Mouse (Mus musculus) intestine, postnatal 0 days (tissue): ENCODE measurements around the gene Ppp1r12b. TPM values are rescaled to one million over a fixed set of nuclear protein-coding genes. Genes with fewer than 3 reads are reported as not detected.

Source experiments
- ATAC-seq: fragments of 200-750 bp; cut with Nextera tagmentation; 2 replicates; pipeline ENCODE4 v1.8.0; 2017; ENCODE audit warnings: mild to moderate bottlenecking, moderate TSS enrichment, moderate library complexity
- H3K27ac ChIP-seq: fragments of 300-500 bp; sonication (generic); 2 replicates; pipeline ENCODE4 v1.5.1; 2014; ENCODE audit warnings: mild to moderate bottlenecking, low read depth, low read length, moderate library complexity
- H3K27me3 ChIP-seq: fragments of 300-500 bp; sonication (generic); replicated peaks from 2 replicates; pipeline ENCODE4 v1.6.1; 2014; ENCODE audit warnings: low read length, mixed read lengths; ENCODE audit not compliant: control insufficient read depth, insufficient read depth
- H3K36me3 ChIP-seq: fragments of 300-500 bp; sonication (generic); 2 replicates; pipeline ENCODE4 v1.6.1; 2014; ENCODE audit warnings: mild to moderate bottlenecking, moderate library complexity; ENCODE audit not compliant: control insufficient read depth, insufficient read depth
- H3K4me1 ChIP-seq: fragments of 300-500 bp; sonication (generic); replicated peaks from 2 replicates; pipeline ENCODE4 v1.6.1; 2014; ENCODE audit warnings: antibody characterized with exemption, low read length, mixed read lengths; ENCODE audit not compliant: control insufficient read depth, insufficient read depth
- H3K4me2 ChIP-seq: fragments of 300-500 bp; sonication (generic); replicated peaks from 2 replicates; pipeline ENCODE4 v1.6.1; 2014; ENCODE audit warnings: low read depth, mild to moderate bottlenecking, moderate library complexity
- H3K4me3 ChIP-seq: fragments of 300-500 bp; sonication (generic); 2 replicates; pipeline ENCODE4 v1.5.1; 2014; ENCODE audit warnings: low read depth, low read length
- H3K9ac ChIP-seq: fragments of 300-500 bp; sonication (generic); 2 replicates; pipeline ENCODE4 v1.6.1; 2014; ENCODE audit warnings: mild to moderate bottlenecking, low read depth, low read length
- H3K9me3 ChIP-seq: fragments of 300-500 bp; sonication (generic); 2 replicates; pipeline ENCODE4 v1.6.1; 2016; ENCODE audit warnings: mixed run types; ENCODE audit not compliant: control insufficient read depth
- CTCF ChIP-seq: sonication (generic); IDR thresholded peaks from 2 replicates; pipeline ENCODE4 v1.5.1; 2016; ENCODE audit warnings: low read depth, mild to moderate bottlenecking, control low read depth, antibody characterized with exemption, moderate library complexity
- WGBS: fragments of 180-500 bp; shearing (Covaris S2); extraction: QIAGEN DNeasy Blood & Tissue Kit; methylation state at CpG from one replicate; pipeline ENCODE4 v1.1.7; 2014; 5-methylcytosine and 5-hydroxymethylcytosine counted together
- polyA plus RNA-seq: library from polyadenylated mRNA; unstranded; fragments of >200 nt; fragmentation: Nextera tagmentation; extraction: Ambion mirVana; gene quantifications from 2 replicates; pipeline ENCODE4 v1.2.1, GENCODE M21; 2015

Gene Ppp1r12b
- polyA plus RNA-seq, 1 experiment from 2014 or later, result 11.5 TPM

DNA sequence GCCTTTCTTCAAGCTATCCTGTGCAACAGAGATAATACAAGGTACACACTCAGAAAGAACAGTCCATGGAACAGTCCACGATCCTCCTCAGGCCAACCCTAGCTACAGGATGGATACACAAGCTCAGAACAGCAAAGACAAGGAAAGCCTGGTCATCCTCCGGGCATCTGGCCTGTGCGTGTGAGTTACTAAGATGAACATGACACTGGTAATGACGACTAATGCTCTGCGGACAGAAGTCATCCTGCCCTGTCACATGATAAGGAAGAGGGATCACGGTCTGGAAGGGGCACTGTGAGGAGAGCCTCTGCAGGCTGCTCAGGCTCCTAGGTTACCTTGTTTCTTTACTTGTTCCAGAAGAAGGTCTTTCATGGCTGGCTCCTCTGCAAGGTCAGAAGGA is 59.7 kb downstream of the Ppp1r12b start:
- Histone ChIP-seq H3K4me1 (no peaks in the 10 kb centered on the region), H3K9ac (no peak overlapping the region), H3K9me3 (no peaks in the 10 kb centered on the region), H3K27me3 (no peaks in the 10 kb centered on the region), H3K27ac (no peak overlapping the region), H3K4me2 (no peak overlapping the region), H3K36me3 (peaks cover 19% of the 10 kb centered on the region), H3K4me3 (no peak overlapping the region)
- no peak for TF ChIP-seq CTCF
- ATAC-seq, result no peak
- 95% methylated on average over 6 of the region's 6 CpGs for WGBS

- Histone ChIP-seq H3K27me3 (no peaks in the 10 kb centered on the region), H3K36me3 (peaks cover 19% of the 10 kb centered on the region), H3K4me1 (no peaks in the 10 kb centered on the region), H3K4me2 (no peak overlapping the region), H3K9ac (no peak overlapping the region), H3K9me3 (no peaks in the 10 kb centered on the region), H3K4me3 (no peak overlapping the region), H3K27ac (no peak overlapping the region)
- 92% methylated on average over 3 of the region's 3 CpGs for WGBS
- no peak for ATAC-seq
- TF ChIP-seq CTCF, result no peak
These were observed 60.9 kb downstream of the Ppp1r12b start for GRCm38 (mm10) chr1:134894803-134895202.

DNA sequence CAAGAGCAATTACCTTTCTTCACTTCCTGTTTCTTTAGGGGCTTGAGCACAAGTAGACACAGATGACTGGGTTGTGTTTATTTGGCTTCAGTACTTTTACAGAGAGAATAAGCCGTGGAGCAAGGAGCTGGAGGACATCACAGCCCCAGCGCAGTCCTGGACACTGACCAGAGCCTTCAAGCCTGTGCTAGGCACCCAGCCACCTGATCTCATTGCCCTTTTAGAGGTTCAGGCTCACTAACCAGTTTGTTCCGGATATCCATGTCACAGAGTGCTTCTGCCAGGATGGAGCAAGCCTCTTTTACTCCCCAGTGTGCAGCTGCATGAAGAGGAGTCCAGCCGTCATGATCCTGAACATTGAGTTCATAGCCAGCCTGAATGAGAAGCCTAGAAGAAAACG is 63.8 kb downstream of the Ppp1r12b start:
- no peaks in the 10 kb centered on the region for H3K9me3 ChIP-seq
- no peaks in the 10 kb centered on the region for H3K4me1 ChIP-seq
- WGBS, result 75% methylated on average over 5 of the region's 5 CpGs
- TF ChIP-seq CTCF, result no peak
- H3K36me3 ChIP-seq, result peaks cover 19% of the 10 kb centered on the region
- H3K4me3 ChIP-seq, result no peak overlapping the region
- H3K4me2 ChIP-seq, result no peak overlapping the region
- no peak for ATAC-seq
- no peak overlapping the region for H3K9ac ChIP-seq
- no peaks in the 10 kb centered on the region for H3K27me3 ChIP-seq
- no peak overlapping the region for H3K27ac ChIP-seq

DNA sequence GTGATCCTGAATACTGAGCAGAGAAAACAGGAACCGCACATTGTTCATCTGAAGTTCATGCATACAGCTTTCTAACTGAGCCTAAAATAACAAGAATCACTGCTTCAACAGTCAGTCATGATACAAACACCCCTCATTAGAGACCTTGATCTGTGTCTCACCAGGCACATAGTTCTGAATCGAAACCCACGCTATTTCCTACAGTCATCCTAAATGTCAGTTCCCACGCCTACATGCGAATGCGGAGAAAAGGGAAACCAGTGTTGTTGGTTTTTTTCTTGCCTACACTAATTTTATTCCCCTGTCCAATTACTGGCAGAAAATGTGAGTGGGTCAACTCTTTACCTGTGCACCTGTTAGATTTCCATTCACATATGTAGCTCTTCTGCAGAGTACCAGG is 66.1 kb downstream of the Ppp1r12b start:
- Histone ChIP-seq H3K27me3 (no peaks in the 10 kb centered on the region), H3K36me3 (peaks cover 15% of the 10 kb centered on the region), H3K4me2 (no peak overlapping the region), H3K9ac (no peak overlapping the region), H3K4me3 (no peak overlapping the region), H3K27ac (no peak overlapping the region), H3K4me1 (no peaks in the 10 kb centered on the region), H3K9me3 (no peaks in the 10 kb centered on the region)
- TF ChIP-seq CTCF, result no peak
- ATAC-seq, result no peak
- 96% methylated on average over 6 of the region's 6 CpGs for WGBS

- ATAC-seq, result no peak
- H3K4me3 ChIP-seq, result no peak overlapping the region
- no peak overlapping the region for H3K4me2 ChIP-seq
- 20% methylated on average over 4 of the region's 4 CpGs for WGBS
- no peaks in the 10 kb centered on the region for H3K9me3 ChIP-seq
- H3K4me1 ChIP-seq, result no peaks in the 10 kb centered on the region
- no peaks in the 10 kb centered on the region for H3K27me3 ChIP-seq
- H3K27ac ChIP-seq, result no peak overlapping the region
- TF ChIP-seq CTCF, result no peak
- no peak overlapping the region for H3K9ac ChIP-seq
- H3K36me3 ChIP-seq, result peaks cover 26% of the 10 kb centered on the region
These were observed 79.9 kb downstream of the Ppp1r12b start for GRCm38 (mm10) chr1:134875800-134876199.

GRCm38 (mm10) chr1:134872678-134873077 is 83.1 kb downstream of the Ppp1r12b start:
- ATAC-seq, result no peak
- TF ChIP-seq CTCF, result no peak
- Histone ChIP-seq H3K27ac (no peak overlapping the region), H3K4me2 (no peak overlapping the region), H3K9ac (no peak overlapping the region), H3K4me3 (no peak overlapping the region), H3K36me3 (peaks cover 30% of the 10 kb centered on the region), H3K9me3 (no peaks in the 10 kb centered on the region), H3K27me3 (no peaks in the 10 kb centered on the region), H3K4me1 (no peaks in the 10 kb centered on the region)
- 83% methylated on average over 6 of the region's 6 CpGs for WGBS

DNA sequence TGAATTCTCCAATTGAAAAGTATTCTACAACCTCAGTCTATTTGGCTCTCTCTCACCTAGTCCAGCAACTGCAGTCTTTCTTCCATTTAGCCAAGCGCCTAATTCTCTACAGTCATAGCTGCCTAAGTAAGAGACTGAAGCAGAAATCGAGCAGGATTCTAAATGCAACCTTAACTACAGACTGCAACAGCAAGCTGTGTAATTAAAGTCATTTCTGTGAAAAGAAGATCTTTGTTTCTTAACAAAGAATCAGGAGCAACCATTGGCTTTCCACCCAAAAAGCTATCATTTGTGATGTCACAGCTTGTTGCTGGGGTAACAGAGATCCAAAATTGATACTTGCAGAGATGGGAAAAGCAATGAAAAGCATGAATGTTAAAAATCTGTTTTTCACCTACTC is 89.3 kb downstream of the Ppp1r12b start:
- no peak overlapping the region for H3K4me2 ChIP-seq
- no peak overlapping the region for H3K27ac ChIP-seq
- WGBS, result 94% methylated on average over 2 of the region's 2 CpGs
- H3K9me3 ChIP-seq, result no peaks in the 10 kb centered on the region
- no peak for ATAC-seq
- H3K9ac ChIP-seq, result no peak overlapping the region
- H3K36me3 ChIP-seq, result peaks cover 15% of the 10 kb centered on the region
- H3K27me3 ChIP-seq, result no peaks in the 10 kb centered on the region
- no peaks in the 10 kb centered on the region for H3K4me1 ChIP-seq
- no peak overlapping the region for H3K4me3 ChIP-seq
- TF ChIP-seq CTCF, result no peak
